Mouse (Mus musculus) lung, postnatal 0 days (tissue): ENCODE measurements around the gene Dpp6.

Experiments
- CTCF ChIP-seq: IDR thresholded peaks from 2 replicates; pipeline ENCODE4 v1.5.1; 2016; ENCODE audit warnings: antibody characterized with exemption, mild to moderate bottlenecking
- EP300 ChIP-seq: IDR thresholded peaks from 2 replicates; pipeline ENCODE4 v1.6.1; 2016; ENCODE audit warnings: antibody characterized with exemption, mild to moderate bottlenecking, control low read depth

- no peak for TF ChIP-seq CTCF
- TF ChIP-seq EP300: no peak
Observed at GRCm38 (mm10) chr5:27247793-27248192, 430.8 kb downstream of the Dpp6 start.
